Mouse (Mus musculus): ENCODE data around the gene Il17c. TPM values are rescaled to one million over a fixed set of nuclear protein-coding genes. Genes with fewer than 3 reads are reported as not detected.

Gene Il17c
- total and polyA plus RNA-seq, 3 experiments: not detected

DNA sequence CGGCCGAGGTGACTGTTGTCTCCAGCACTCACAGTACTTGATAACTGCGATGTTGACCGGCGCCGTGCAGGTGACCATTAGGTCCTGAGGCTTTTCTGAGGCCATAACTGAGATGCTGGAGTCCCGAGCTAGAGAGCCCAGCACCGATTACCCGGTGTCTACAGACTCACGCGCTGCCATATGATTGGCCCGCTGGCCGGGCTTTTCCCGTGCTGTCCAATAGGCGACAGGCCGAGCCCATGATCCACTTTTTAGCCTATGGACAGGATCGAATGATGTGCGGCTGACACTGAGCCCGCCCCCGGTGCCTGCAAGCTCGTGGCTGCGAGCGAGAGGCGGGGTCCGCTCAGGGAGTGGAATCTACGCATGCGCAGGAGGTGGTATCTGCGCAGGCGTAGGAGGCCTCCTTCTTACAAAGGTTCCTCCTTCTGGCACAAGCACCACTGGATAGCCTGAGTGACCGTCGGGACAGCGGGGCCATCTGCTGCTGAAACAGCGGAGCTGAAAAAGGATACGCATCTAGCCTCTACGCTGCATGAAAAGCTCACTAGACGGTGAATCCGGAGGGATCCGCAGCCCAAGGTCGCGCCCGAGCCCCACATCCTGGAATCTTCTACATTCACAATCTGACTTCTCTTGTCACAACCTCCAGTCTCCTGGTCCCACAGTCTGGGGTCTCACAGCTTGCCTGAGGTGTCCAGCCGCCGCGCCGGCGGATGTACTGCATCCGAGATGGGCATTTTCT lies 21.6 kb downstream of the Il17c start, which contains the start of gene Mvd:
TSS of gene Mvd (minus strand) at position 161 of the 745 bp plus-strand sequence.
- WGBS: under 1% methylated on average over 47 of the region's 47 CpGs

DNA sequence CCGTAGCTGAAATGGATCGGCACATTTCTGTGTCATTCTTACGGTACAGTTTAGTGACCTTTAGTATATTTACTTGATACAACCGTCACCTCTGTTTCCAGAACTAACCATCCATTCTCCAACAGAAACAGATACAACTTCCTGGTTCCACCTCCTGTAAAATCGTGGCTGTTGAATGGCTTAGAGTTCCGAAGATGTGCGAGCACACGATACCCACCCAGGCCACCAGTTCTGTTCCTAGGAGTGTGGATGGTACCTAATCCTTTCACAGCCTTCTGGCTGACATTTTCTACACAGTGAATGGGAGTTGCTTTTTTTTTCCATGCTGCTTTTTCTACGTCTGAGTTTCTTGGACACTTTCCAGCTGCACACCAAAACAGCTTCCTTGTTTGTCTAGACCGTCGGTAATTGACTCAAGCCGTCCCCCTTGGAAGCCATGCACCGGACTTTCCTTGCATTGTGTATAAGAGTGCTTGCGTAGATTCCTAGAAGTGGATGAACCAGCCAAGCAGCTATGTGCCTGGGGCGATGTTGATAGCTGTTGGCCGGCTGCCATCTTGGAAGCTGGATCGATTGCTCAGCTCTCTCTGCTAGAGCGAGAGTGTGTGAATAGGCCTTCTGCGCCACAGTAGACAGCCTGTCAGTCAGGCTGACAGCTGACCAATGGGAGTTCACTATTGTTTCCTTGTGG lies 22.4 kb downstream of the Il17c start:
- DNase-seq: peak; percentile 86 to 90
- peaks cover 2% of the 10 kb centered on the region; the same call in 1 of the 2 replicates for H3K4me1 ChIP-seq (ENCODE audit: control insufficient read depth, insufficient read depth, low read length)
- under 1% methylated on average over 19 of the region's 19 CpGs for WGBS
- H3K27ac ChIP-seq: peak overlapping the region; percentile 95
- peak; percentile 56 for TF ChIP-seq POLR2A (IDR thresholded peaks at IDR 0.05; ENCODE audit: insufficient read depth, low read depth, low read length)
- TF ChIP-seq CTCF (IDR thresholded peaks at IDR 0.05): no peak
- TF ChIP-seq EP300 (IDR thresholded peaks at IDR 0.05; ENCODE audit: insufficient read depth, low read depth, low read length): peak; percentile 78
- peak overlapping the region; percentile 70 for H3K4me3 ChIP-seq
- no peaks in the 10 kb centered on the region for H3K79me2 ChIP-seq (replicated peaks; ENCODE audit: control insufficient read depth, insufficient read depth, low read length)
- H3K9ac ChIP-seq (ENCODE audit: low read depth, low read length): peak overlapping the region; percentile 78
- intact Hi-C loops (cut with DNase I): loop anchor here (5.0 kb wide), 2 partner anchors 67 to 162 kb away; partner anchors contain the start of genes Zc3h18 and Zfpm1
- no peaks in the 10 kb centered on the region for H3K27me3 ChIP-seq (ENCODE audit: control insufficient read depth, insufficient read depth, low read length)
- H3K36me3 ChIP-seq (ENCODE audit: control insufficient read depth, insufficient read depth, low read length): no peaks in the 10 kb centered on the region

More for the DNA sequence above, 21.6 kb downstream of the Il17c start, which contains the start of gene Mvd:
- Histone ChIP-seq H3K4me3 (peak within 1 kb of the TSS; percentile 78), H3K36me3 (ENCODE audit: control insufficient read depth, insufficient read depth, low read length) (no peaks in the 10 kb centered on the region), H3K9ac (ENCODE audit: low read depth, low read length) (peak within 1 kb of the TSS; percentile 78), H3K4me1 (ENCODE audit: control insufficient read depth, insufficient read depth, low read length) (peaks cover 2% of the 10 kb centered on the region; the same call in 1 of the 2 replicates), H3K27ac (peak within 1 kb of the TSS; percentile 95), H3K79me2 (replicated peaks; ENCODE audit: control insufficient read depth, insufficient read depth, low read length) (no peaks in the 10 kb centered on the region), H3K27me3 (ENCODE audit: control insufficient read depth, insufficient read depth, low read length) (no peaks in the 10 kb centered on the region)
- intact Hi-C loops (cut with DNase I): loop anchor here (5.0 kb wide), 2 partner anchors 66 to 161 kb away; partner anchors contain the start of genes Zc3h18 and Zfpm1
- peak; percentile 97 to 100 for DNase-seq
- peak; percentile 98 for TF ChIP-seq POLR2A (IDR thresholded peaks at IDR 0.05; ENCODE audit: insufficient read depth, low read depth, low read length)
- peak; percentile 62 for TF ChIP-seq CTCF (IDR thresholded peaks at IDR 0.05)
- TF ChIP-seq EP300 (IDR thresholded peaks at IDR 0.05; ENCODE audit: insufficient read depth, low read depth, low read length): peak; percentile 94

DNA sequence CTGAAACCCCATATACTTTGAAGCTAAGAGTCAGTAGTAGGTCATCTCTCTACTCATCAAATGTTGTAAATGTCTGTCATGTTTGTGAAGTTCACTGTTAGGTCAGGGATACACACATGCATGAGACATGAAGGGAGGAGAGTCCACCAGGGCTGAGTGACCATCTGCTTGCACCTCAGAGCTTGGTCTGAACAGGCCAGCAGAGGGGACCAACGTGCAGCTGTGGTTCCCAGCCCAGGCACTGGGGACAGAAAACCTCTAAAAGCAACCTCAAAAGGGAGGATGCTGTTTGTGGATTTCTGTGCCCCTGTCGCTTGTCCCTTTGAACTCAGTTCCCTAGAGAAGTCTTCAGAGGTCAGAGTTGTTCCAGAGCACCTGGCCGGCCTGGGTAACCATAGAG lies 23.4 kb downstream of the Il17c start:
- Histone ChIP-seq H3K36me3 (ENCODE audit: control insufficient read depth, insufficient read depth, low read length) (no peaks in the 10 kb centered on the region), H3K27ac (peak overlapping the region; percentile 95), H3K4me1 (ENCODE audit: control insufficient read depth, insufficient read depth, low read length) (peaks cover 2% of the 10 kb centered on the region; the same call in 1 of the 2 replicates), H3K79me2 (replicated peaks; ENCODE audit: control insufficient read depth, insufficient read depth, low read length) (no peaks in the 10 kb centered on the region), H3K4me3 (no peak overlapping the region), H3K9ac (ENCODE audit: low read depth, low read length) (no peak overlapping the region), H3K27me3 (ENCODE audit: control insufficient read depth, insufficient read depth, low read length) (no peaks in the 10 kb centered on the region)
- intact Hi-C loops (cut with DNase I): no loop called here
- 49% methylated on average over 3 of the region's 3 CpGs for WGBS
- TF ChIP-seq CTCF (IDR thresholded peaks at IDR 0.05): peak; percentile 56
- TF ChIP-seq EP300 (IDR thresholded peaks at IDR 0.05; ENCODE audit: insufficient read depth, low read depth, low read length): 0 out of 2 replicates have a peak, but pooled peaks have one; percentile 20
- TF ChIP-seq POLR2A (IDR thresholded peaks at IDR 0.05; ENCODE audit: insufficient read depth, low read depth, low read length): no peak
- no peak for DNase-seq

DNA sequence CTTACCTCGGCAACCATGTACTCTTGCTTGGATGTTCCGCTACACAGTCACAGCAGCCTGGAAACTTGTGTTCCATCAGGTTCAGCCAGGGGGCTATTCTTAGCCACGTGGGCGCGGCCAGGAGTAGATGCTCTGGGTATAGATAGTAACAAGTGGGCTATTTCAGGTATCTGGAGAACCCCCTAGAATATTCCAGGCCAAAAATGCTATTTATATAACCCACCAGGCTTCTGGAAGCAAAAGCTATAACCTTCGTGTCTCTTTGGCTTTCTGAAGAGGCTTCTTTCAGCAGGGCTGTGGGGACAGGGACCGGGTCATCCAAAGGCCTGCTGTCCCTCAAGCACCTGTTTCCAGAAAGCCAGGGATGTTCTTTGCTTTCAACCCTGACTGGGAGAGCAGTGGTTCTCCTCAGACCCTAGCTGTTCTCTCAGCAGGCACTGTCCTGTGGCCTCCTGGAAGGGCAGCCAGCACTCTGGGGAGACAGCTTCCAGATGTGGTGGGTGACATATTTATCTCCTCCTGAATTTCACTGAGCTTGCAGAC lies 29.4 kb downstream of the Il17c start:
- Histone ChIP-seq H3K79me2 (replicated peaks; ENCODE audit: control insufficient read depth, insufficient read depth, low read length) (no peaks in the 10 kb centered on the region), H3K27ac (peak overlapping the region; percentile 92), H3K4me1 (ENCODE audit: control insufficient read depth, insufficient read depth, low read length) (no peaks in the 10 kb centered on the region), H3K36me3 (ENCODE audit: control insufficient read depth, insufficient read depth, low read length) (no peaks in the 10 kb centered on the region), H3K27me3 (ENCODE audit: control insufficient read depth, insufficient read depth, low read length) (no peaks in the 10 kb centered on the region), H3K4me3 (no peak overlapping the region), H3K9ac (ENCODE audit: low read depth, low read length) (peak overlapping the region; percentile 36)
- intact Hi-C loops (cut with DNase I): no loop called here
- WGBS: 41% methylated on average over 7 of the region's 7 CpGs
- TF ChIP-seq POLR2A (IDR thresholded peaks at IDR 0.05; ENCODE audit: insufficient read depth, low read depth, low read length) (peak; percentile 30; the same call in 1 of the 2 replicates), EP300 (IDR thresholded peaks at IDR 0.05; ENCODE audit: insufficient read depth, low read depth, low read length) (peak; percentile 90), CTCF (IDR thresholded peaks at IDR 0.05) (peak; percentile 44)
- peak; percentile 40 to 76 for DNase-seq

DNA sequence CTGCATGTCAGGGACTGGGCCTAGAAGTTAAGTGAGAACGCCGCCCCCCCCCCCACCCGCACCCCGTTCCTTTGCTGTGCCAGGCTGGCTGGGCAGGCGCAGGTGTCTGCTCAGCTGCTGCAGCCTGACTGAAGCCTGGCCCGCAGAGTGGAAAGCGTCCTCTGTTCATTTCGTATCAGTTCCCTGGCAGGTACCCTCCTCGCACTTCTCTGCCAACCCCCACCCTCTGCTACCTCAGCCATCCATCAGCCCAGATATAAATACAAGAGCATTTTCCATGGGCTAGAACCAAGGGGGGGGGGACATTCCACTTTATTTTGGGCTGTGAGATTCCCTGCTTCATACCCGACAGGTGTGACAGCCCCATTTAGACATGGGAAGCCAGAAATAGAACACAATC lies 30.3 kb downstream of the Il17c start:
- intact Hi-C loops (cut with DNase I): no loop called here
- Histone ChIP-seq H3K27me3 (ENCODE audit: control insufficient read depth, insufficient read depth, low read length) (no peaks in the 10 kb centered on the region), H3K79me2 (replicated peaks; ENCODE audit: control insufficient read depth, insufficient read depth, low read length) (no peaks in the 10 kb centered on the region), H3K27ac (peak overlapping the region; percentile 54), H3K4me3 (no peak overlapping the region), H3K4me1 (ENCODE audit: control insufficient read depth, insufficient read depth, low read length) (no peaks in the 10 kb centered on the region), H3K36me3 (ENCODE audit: control insufficient read depth, insufficient read depth, low read length) (no peaks in the 10 kb centered on the region), H3K9ac (ENCODE audit: low read depth, low read length) (no peak overlapping the region)
- DNase-seq: peak in 1 of 2 experiments; percentile 68
- peak; percentile 80 for TF ChIP-seq EP300 (IDR thresholded peaks at IDR 0.05; ENCODE audit: insufficient read depth, low read depth, low read length)
- TF ChIP-seq POLR2A (IDR thresholded peaks at IDR 0.05; ENCODE audit: insufficient read depth, low read depth, low read length): no peak; the same call in 1 of the 2 replicates
- 70% methylated on average over 9 of the region's 10 CpGs for WGBS

Measured in heart, adult 2 months (tissue).